Comparison of ENCODE assay signal across 19 mouse cellular contexts in the genomic region with DNA sequence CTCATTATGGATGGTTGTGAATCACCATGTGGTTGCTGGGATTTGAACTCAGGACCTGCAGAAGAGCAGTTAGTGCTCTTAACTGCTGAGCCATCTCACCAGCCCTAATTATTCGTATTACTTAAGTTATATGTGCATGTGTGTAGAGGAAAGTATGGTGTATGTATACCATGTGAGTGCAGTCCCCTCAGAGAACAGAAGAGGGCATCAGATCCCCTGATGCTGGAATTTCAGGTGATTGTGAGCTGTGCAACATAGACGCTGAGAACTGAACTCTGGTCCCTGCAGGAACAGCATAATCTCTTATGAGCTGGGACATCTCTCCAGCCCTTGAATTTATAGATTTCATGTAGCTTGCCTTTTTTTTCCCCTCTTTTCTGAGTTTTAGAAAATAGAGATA. TPM values are rescaled to one million over a fixed set of nuclear protein-coding genes. Genes with fewer than 3 reads are reported as not detected.
DNase-seq lines count a peak whose midpoint lies in the region; ATAC-seq and TF ChIP-seq lines count a peak whose summit lies in the region.
"Had no signal": no experiment of that assay in that cellular context is flagged by ENCODE, and none has a peak within 500 bp of the region (broad histone marks: within the 10 kb centered on the region; RNA-seq: fewer than 3 reads in every experiment).

No protein-coding gene starts in this region.

- H3K9ac ChIP-seq in heart, adult 2 months (ENCODE audit: low read depth, low read length), result no peak overlapping the region
- no peak overlapping the region for H3K9ac ChIP-seq in liver, embryonic 14.5 days (replicated peaks)
- no peak overlapping the region for H3K9ac ChIP-seq in liver, embryonic 12.5 days
- H3K9ac ChIP-seq: heart, embryonic 12.5 days; hindbrain, embryonic 14.5 days had no signal

- H3K4me3 ChIP-seq in heart, adult 2 months, result no peak overlapping the region
- no peak overlapping the region for H3K4me3 ChIP-seq in heart, embryonic 10.5 days
- no peak overlapping the region for H3K4me3 ChIP-seq in liver, embryonic 14.5 days (ENCODE audit: insufficient read depth in 1 of 2, low read depth in 2 of 2, low read length in 2 of 2)
- no peak overlapping the region for H3K4me3 ChIP-seq in liver, embryonic 12.5 days
- no peak overlapping the region for H3K4me3 ChIP-seq in E14TG2a.4 (replicated peaks; ENCODE audit: low read length)
- H3K4me3 ChIP-seq: embryonic facial prominence, embryonic 10.5 days; heart, embryonic 12.5 days; hindbrain, embryonic 10.5 days had no signal

- peaks cover 8% of the 10 kb centered on the region for H3K79me2 ChIP-seq in heart, adult 2 months (replicated peaks; ENCODE audit: control insufficient read depth, insufficient read depth, low read length)

- H3K9me3 ChIP-seq in heart, embryonic 10.5 days, result no peaks in the 10 kb centered on the region
- no peaks in the 10 kb centered on the region for H3K9me3 ChIP-seq in liver, embryonic 14.5 days (ENCODE audit: control insufficient read depth, low read length)
- H3K9me3 ChIP-seq in liver, embryonic 12.5 days (replicated peaks), result no peaks in the 10 kb centered on the region
- no peaks in the 10 kb centered on the region for H3K9me3 ChIP-seq in E14TG2a.4 (ENCODE audit: low read length)

- H3K4me1 ChIP-seq in heart, adult 2 months (ENCODE audit: control insufficient read depth, insufficient read depth, low read length), result peaks cover 5% of the 10 kb centered on the region
- H3K4me1 ChIP-seq in heart, embryonic 10.5 days, result peaks cover 4% of the 10 kb centered on the region; the same call in 1 of the 2 replicates
- 0 out of 4 replicates have a peak, but pooled peaks cover 0 to 2% of the 10 kb centered on the region in 2 experiments for H3K4me1 ChIP-seq in liver, embryonic 14.5 days (replicated peaks; ENCODE audit: control insufficient read depth in 2 of 2, insufficient read depth in 2 of 2, low read length in 1 of 2)
- H3K4me1 ChIP-seq in liver, embryonic 12.5 days, result peaks cover 9% of the 10 kb centered on the region; the same call in 1 of the 2 replicates
- H3K4me1 ChIP-seq in E14TG2a.4 (replicated peaks; ENCODE audit: low read depth, low read length), result peaks cover 53% of the 10 kb centered on the region
- H3K4me1 ChIP-seq: embryonic facial prominence, embryonic 10.5 days; heart, embryonic 12.5 days; hindbrain, embryonic 10.5 days had no signal

- no peak overlapping the region for H3K4me2 ChIP-seq in liver, embryonic 14.5 days (ENCODE audit: low read depth)
- H3K4me2 ChIP-seq in liver, embryonic 12.5 days, result no peak overlapping the region
- H3K4me2 ChIP-seq: heart, embryonic 12.5 days; hindbrain, embryonic 14.5 days had no signal

- TF ChIP-seq CTCF in heart, adult 2 months (IDR thresholded peaks at IDR 0.05), result peak; percentile 34
- TF ChIP-seq CTCF in liver, embryonic 14.5 days (IDR thresholded peaks at IDR 0.05; ENCODE audit: low read depth), result peak; percentile 13; the same call in 1 of the 2 replicates
- TF ChIP-seq CTCF in E14TG2a.4 (conservative IDR thresholded peaks at IDR 0.05; ENCODE audit: low read length), result peak; percentile 51

- WGBS in heart, adult 2 months, result 96% methylated on average over 2 of the region's 2 CpGs
- WGBS in heart, embryonic 10.5 days, result 94% methylated on average over 2 of the region's 2 CpGs
- WGBS in liver, embryonic 14.5 days (ENCODE audit: insufficient replicate concordance), result 90% methylated on average over 2 of the region's 2 CpGs
- WGBS in liver, embryonic 12.5 days (ENCODE audit: insufficient replicate concordance), result 94% methylated on average over 2 of the region's 2 CpGs

- ATAC-seq in liver, embryonic 14.5 days (ENCODE audit: insufficient read depth), result no peak
- ATAC-seq in liver, embryonic 12.5 days, result no peak
- ATAC-seq: activated CD4-positive, CD25-positive, alpha-beta regulatory T cell, adult 4 months; forebrain, embryonic 14.5 days had no signal

- H3K27me3 ChIP-seq in heart, adult 2 months (ENCODE audit: control insufficient read depth, insufficient read depth, low read length), result no peaks in the 10 kb centered on the region
- no peaks in the 10 kb centered on the region for H3K27me3 ChIP-seq in heart, embryonic 10.5 days (ENCODE audit: insufficient read depth, poor library complexity, severe bottlenecking)
- no peaks in the 10 kb centered on the region for H3K27me3 ChIP-seq in liver, embryonic 14.5 days (ENCODE audit: control insufficient read depth, insufficient read depth, low read length)
- no peaks in the 10 kb centered on the region for H3K27me3 ChIP-seq in liver, embryonic 12.5 days (replicated peaks)
- no peaks in the 10 kb centered on the region for H3K27me3 ChIP-seq in E14TG2a.4 (ENCODE audit: insufficient read depth, low read length)
- H3K27me3 ChIP-seq: heart, embryonic 12.5 days had no signal

- intact Hi-C loops in heart, adult 2 months (cut with DNase I), result no loop called here

- no peak overlapping the region for H3K27ac ChIP-seq in heart, adult 2 months
- no peak overlapping the region for H3K27ac ChIP-seq in heart, embryonic 10.5 days
- H3K27ac ChIP-seq in liver, embryonic 14.5 days, result no peak overlapping the region
- no peak overlapping the region for H3K27ac ChIP-seq in liver, embryonic 12.5 days
- H3K27ac ChIP-seq: embryonic facial prominence, embryonic 10.5 days; hindbrain, embryonic 10.5 days; hindbrain, embryonic 14.5 days had no signal

- no peak for TF ChIP-seq EP300 in heart, adult 2 months (IDR thresholded peaks at IDR 0.05; ENCODE audit: insufficient read depth, low read depth, low read length)
- TF ChIP-seq EP300 in liver, embryonic 14.5 days (IDR thresholded peaks at IDR 0.05; ENCODE audit: low read depth), result no peak

- H3K36me3 ChIP-seq in heart, adult 2 months (ENCODE audit: control insufficient read depth, insufficient read depth, low read length), result peaks cover 3% of the 10 kb centered on the region
- H3K36me3 ChIP-seq in heart, embryonic 10.5 days, result peaks cover 73% of the 10 kb centered on the region
- H3K36me3 ChIP-seq in liver, embryonic 14.5 days (replicated peaks; ENCODE audit: control insufficient read depth, insufficient read depth, low read depth), result peaks cover 32% of the 10 kb centered on the region
- peaks cover 69% of the 10 kb centered on the region for H3K36me3 ChIP-seq in liver, embryonic 12.5 days
- H3K36me3 ChIP-seq in E14TG2a.4 (ENCODE audit: insufficient read depth, low read length), result peaks cover 76% of the 10 kb centered on the region

- TF ChIP-seq POLR2A in heart, adult 2 months (IDR thresholded peaks at IDR 0.05; ENCODE audit: insufficient read depth, low read depth, low read length), result no peak

- no peak for DNase-seq in heart, adult 2 months
- DNase-seq in heart, embryonic 10.5 days (ENCODE audit: low spot score), result no peak
- DNase-seq in liver, embryonic 14.5 days (ENCODE audit: low read depth in 3 of 3, low spot score in 3 of 3), result no peak
- DNase-seq in R1 (ENCODE audit: low read depth, low spot score), result peak; percentile 78
- no peak for DNase-seq in adrenal gland, postnatal 4 days (ENCODE audit: low spot score in 2 of 2)
- no peak for DNase-seq in right cerebral cortex, postnatal 25 days
- DNase-seq: adrenal gland, adult 2 months; adrenal gland, postnatal 25 days; cerebellum, adult 2 months; cerebellum, postnatal 10 days; heart, adult 18-20 months had no signal

RNA-seq across cellular contexts. Expression of gene Unk, which starts 11.7 kb away (rescaled TPM):
- total RNA-seq in heart, adult 2 months (2021), result 1 to 10 TPM; 7.1 to 7.9 TPM
- polyA plus RNA-seq in heart, adult 2 months (2012; rRNA removed), result 16.5 and 20.4 TPM in 2 replicates
- polyA plus RNA-seq in heart, embryonic 10.5 days (2016; fragmentation: Nextera tagmentation; extraction: Ambion mirVana), result 33.3 and 37.1 TPM in 2 replicates
- polyA plus RNA-seq in liver, embryonic 14.5 days (2012; rRNA removed), result 10.4 and 12.1 TPM in 2 replicates
- 6.4 and 7.9 TPM in 2 replicates for polyA plus RNA-seq in liver, embryonic 14.5 days (2014; fragmentation: Nextera tagmentation; extraction: Ambion mirVana)
- polyA plus RNA-seq in liver, embryonic 12.5 days (2016; fragmentation: Nextera tagmentation; extraction: Ambion mirVana), result 18.7 and 20.2 TPM in 2 replicates
- total RNA-seq in adrenal gland, postnatal 4 days (2021), result 10 to 100 TPM; 41.3 to 45.5 TPM

RNA-seq across cellular contexts. Expression of gene H3f3b, which starts 14.1 kb away (rescaled TPM):
- 100 to 1,000 TPM; 105 to 128 TPM for total RNA-seq in heart, adult 2 months (2021)
- 67.5 and 82.1 TPM in 2 replicates for polyA plus RNA-seq in heart, adult 2 months (2012; rRNA removed)
- polyA plus RNA-seq in heart, embryonic 10.5 days (2016; fragmentation: Nextera tagmentation; extraction: Ambion mirVana), result 684 and 1,078 TPM in 2 replicates
- polyA plus RNA-seq in liver, embryonic 14.5 days (2012; rRNA removed), result 173 and 248 TPM in 2 replicates
- 651 and 676 TPM in 2 replicates for polyA plus RNA-seq in liver, embryonic 14.5 days (2014; fragmentation: Nextera tagmentation; extraction: Ambion mirVana)
- 816 and 835 TPM in 2 replicates for polyA plus RNA-seq in liver, embryonic 12.5 days (2016; fragmentation: Nextera tagmentation; extraction: Ambion mirVana)
- 100 to 1,000 TPM; 751 to 846 TPM for total RNA-seq in adrenal gland, postnatal 4 days (2021)

RNA-seq across cellular contexts. Expression of gene Galk1, which starts 29.3 kb away (rescaled TPM):
- 10 to 100 TPM; 14.5 to 14.7 TPM for total RNA-seq in heart, adult 2 months (2021)
- 14.6 and 16.4 TPM in 2 replicates for polyA plus RNA-seq in heart, adult 2 months (2012; rRNA removed)
- polyA plus RNA-seq in heart, embryonic 10.5 days (2016; fragmentation: Nextera tagmentation; extraction: Ambion mirVana), result 202 and 273 TPM in 2 replicates
- polyA plus RNA-seq in liver, embryonic 14.5 days (2012; rRNA removed), result 55.9 and 59.1 TPM in 2 replicates
- polyA plus RNA-seq in liver, embryonic 14.5 days (2014; fragmentation: Nextera tagmentation; extraction: Ambion mirVana), result 102 and 113 TPM in 2 replicates
- 187 and 200 TPM in 2 replicates for polyA plus RNA-seq in liver, embryonic 12.5 days (2016; fragmentation: Nextera tagmentation; extraction: Ambion mirVana)
- total RNA-seq in adrenal gland, postnatal 4 days (2021), result 10 to 100 TPM; 70.2 to 88.6 TPM

RNA-seq across cellular contexts. Expression of gene Unc13d, which starts 35.9 kb away (rescaled TPM):
- 1 to 10 TPM in 1 of 2 experiments, under 1 TPM in 1; 0.55 to 1.5 TPM for total RNA-seq in heart, adult 2 months (2021)
- polyA plus RNA-seq in heart, adult 2 months (2012; rRNA removed), result 1.1 and 1.7 TPM in 2 replicates
- 6.1 and 7.2 TPM in 2 replicates for polyA plus RNA-seq in heart, embryonic 10.5 days (2016; fragmentation: Nextera tagmentation; extraction: Ambion mirVana)
- polyA plus RNA-seq in liver, embryonic 14.5 days (2012; rRNA removed), result 18.7 and 19.6 TPM in 2 replicates
- 14.9 and 16.8 TPM in 2 replicates for polyA plus RNA-seq in liver, embryonic 14.5 days (2014; fragmentation: Nextera tagmentation; extraction: Ambion mirVana)
- polyA plus RNA-seq in liver, embryonic 12.5 days (2016; fragmentation: Nextera tagmentation; extraction: Ambion mirVana), result 48.9 and 50.1 TPM in 2 replicates
- total RNA-seq in adrenal gland, postnatal 4 days (2021), result 1 to 10 TPM; 1.1 to 2.4 TPM

RNA-seq across cellular contexts. Expression of gene Wbp2, which starts 45.0 kb away (rescaled TPM):
- 100 to 1,000 TPM in 1 of 2 experiments, 10 to 100 TPM in 1; 91.0 to 108 TPM for total RNA-seq in heart, adult 2 months (2021)
- polyA plus RNA-seq in heart, adult 2 months (2012; rRNA removed), result 151 and 176 TPM in 2 replicates
- polyA plus RNA-seq in heart, embryonic 10.5 days (2016; fragmentation: Nextera tagmentation; extraction: Ambion mirVana), result 122 and 158 TPM in 2 replicates
- 46.2 and 57.4 TPM in 2 replicates for polyA plus RNA-seq in liver, embryonic 14.5 days (2012; rRNA removed)
- 74.5 and 87.6 TPM in 2 replicates for polyA plus RNA-seq in liver, embryonic 14.5 days (2014; fragmentation: Nextera tagmentation; extraction: Ambion mirVana)
- polyA plus RNA-seq in liver, embryonic 12.5 days (2016; fragmentation: Nextera tagmentation; extraction: Ambion mirVana), result 76.4 and 77.8 TPM in 2 replicates
- 100 to 1,000 TPM; 126 to 136 TPM for total RNA-seq in adrenal gland, postnatal 4 days (2021)
